Mouse (Mus musculus) granulocyte monocyte progenitor cell, adult 5-6 weeks (primary cell): ENCODE measurements around the gene Spata33. TPM values are rescaled to one million over a fixed set of nuclear protein-coding genes. Genes with fewer than 3 reads are reported as not detected.
"Not testable (repeated sequence)": the region's sequence is repeated elsewhere in the genome, so short reads cannot be mapped to it uniquely, and the experiment has no call there.

ENCODE experiments used
- ATAC-seq: replicated peaks from 2 replicates; pipeline ENCODE4 v1.8.0; 2016; ENCODE audit warnings: mild to moderate bottlenecking, moderate TSS enrichment, inconsistent platforms; ENCODE audit not compliant: poor library complexity, severe bottlenecking
- total RNA-seq, 2 experiments: library from RNA; stranded (forward) in 1 of 2; stranded (reverse) in 1 of 2; fragments of 200-712, 200-1000 nt in 1 of 2; fragments of >200 nt in 1 of 2; fragmentation: Nextera tagmentation in 1 of 2; gene quantifications; 2 replicates each; pipeline ENCODE4 v1.2.3; 2014 to 2017

Gene Spata33
- total RNA-seq (2014; fragmentation: Nextera tagmentation) (0.51 and 0.80 TPM in 2 replicates), total RNA-seq (2017) (0.36 and 0.39 TPM in 2 replicates)

DNA sequence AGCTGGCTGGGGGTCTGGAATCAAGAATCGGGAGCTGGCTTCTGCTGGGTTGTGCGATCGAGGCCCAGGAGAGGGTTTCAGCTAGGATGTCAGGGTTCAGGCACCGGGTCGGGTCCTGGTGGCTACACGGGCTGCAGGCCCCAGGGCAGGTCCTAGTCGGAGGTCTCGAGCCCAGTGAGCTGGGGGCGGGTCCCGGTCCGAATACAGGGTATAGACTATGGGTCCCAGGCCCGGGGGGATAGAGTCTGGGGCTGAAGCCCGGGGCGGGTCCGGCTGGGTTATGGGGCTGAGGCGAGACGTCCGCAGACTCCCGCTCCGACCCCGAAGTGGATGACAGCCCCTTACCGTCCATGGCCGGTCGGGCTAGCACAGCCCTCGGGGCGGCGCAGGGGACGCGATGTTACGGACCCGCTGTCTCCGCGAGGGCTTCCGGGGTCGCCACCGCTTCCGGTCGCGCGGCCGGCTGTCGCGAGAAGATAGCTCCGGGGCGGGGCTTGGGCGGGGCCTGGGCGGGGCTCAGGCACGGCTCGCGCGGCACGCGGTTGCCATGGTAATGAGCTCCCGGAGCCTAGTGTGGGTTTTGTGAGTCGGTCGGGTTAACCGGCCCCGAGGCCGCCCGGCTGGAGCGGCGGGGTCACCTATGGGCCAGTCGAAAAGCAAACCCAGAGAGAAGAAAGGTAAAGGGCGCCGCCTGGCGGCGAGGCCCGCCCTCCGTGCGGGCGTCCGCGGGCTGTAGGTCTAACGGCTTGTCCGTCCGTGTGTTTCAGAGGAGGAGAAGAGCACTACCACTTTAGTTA lies at the start of gene Spata33, which contains the start of gene Chmp1a:
TSS of gene Spata33 (plus strand) at position 512 of the 797 bp plus-strand sequence.
TSS of gene Chmp1a (minus strand) at position 443 of the 797 bp plus-strand sequence.
- ATAC-seq = peak; percentile 92

DNA sequence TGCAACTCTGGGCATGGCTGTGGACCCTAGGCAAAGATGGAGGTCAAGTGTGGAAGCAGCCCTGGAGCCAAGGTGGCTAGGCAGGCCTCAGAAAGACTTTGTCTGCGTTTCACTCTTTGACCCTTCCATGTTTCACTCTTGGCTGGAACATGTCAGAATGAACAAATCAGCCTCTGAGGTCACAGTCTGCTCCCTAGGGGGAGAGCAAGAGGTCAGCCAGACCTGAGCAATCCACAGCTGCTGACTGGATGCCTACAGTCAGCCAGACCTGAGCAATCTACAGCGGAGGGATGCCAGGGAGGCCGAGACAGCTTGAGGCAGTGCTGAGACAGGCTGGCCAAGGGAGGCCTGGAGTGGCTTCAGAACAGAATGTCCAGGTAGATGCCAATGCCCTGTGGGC lies 31.2 kb upstream of the Spata33 start:
- no peak for ATAC-seq

GRCm38 (mm10) chr8:123185566-123186409 lies 26.8 kb upstream of the Spata33 start, which contains the start of gene Dpep1:
Dpep1 (plus strand) TSS chr8:123186242.
- no peak for ATAC-seq

DNA sequence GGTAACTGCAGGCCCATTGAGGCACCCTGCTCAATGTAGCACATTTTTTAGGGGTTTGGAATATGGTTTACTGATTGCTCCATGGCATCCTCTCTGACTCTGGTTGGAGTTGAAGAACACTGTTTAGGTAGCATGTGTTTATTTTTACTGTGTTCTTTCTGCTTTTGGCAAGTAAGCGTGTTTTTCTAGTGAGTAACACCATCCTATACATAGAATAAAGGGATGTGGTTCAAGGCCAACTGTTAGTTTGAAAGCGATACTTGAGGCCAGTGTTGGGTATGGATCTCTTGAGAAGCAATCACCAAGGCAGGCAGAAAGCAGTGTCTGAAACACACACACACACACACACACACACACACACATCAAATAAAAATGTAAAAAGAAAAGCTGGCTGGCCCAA lies 24.6 kb upstream of the Spata33 start:
- ATAC-seq = no peak

DNA sequence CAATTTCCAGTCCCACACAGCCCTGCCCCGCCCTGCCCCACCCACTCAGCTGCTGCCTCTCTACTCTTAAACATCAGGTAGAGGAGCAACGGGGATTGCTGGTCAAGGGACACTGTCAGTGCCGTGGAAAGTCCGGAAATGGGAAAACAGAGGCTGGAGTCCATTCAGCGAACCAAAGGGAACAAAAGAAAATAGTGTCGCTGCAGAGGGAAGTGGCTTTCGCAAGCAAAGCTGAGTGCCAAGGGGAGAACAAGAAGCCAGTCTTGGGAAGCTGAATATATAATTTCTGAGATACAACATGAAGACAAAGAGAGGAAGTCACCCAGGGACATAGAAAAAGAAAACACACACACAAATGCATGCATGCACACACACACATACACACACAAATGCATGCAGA lies 23.8 kb upstream of the Spata33 start:
- no peak for ATAC-seq

DNA sequence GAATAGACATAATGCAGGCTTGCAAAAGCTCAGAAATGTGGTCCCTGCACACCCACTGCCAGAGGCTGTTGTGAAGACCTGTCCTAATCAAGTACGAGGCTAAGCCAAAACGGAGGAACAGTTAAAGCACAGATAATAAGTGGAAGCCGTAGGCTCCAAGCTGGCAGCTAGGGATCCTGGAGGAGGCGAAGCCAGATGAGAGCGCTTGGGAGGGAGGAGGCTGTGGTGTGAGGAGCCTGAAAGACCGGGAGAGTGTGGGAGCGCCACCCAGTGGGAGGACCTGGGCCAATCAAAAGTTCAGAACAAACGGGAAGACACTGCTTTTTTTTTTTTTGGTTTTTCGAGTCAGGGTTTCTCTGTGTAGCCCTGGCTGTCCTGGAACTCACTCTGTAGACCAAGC lies 22.0 kb upstream of the Spata33 start:
- ATAC-seq = peak; percentile 88

DNA sequence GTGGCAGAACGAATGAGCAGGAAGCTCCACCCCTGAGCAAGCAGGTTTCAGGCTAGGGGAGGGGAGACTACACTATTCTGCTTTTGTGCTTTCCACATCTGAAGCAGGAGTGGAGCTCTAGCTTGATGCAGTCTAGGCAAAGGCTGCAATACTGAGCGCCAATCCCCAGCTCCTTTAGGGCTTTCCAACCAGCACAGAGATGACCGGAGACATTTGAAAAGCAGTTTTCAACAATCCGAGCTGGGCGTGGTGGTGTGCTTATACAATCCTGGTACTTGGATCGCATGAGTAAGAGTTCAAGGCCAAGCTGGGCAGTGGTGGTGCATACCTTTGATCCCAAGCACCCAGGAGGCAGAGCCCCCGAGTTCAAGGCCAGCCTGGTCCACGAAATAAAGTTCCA lies 20.7 kb upstream of the Spata33 start:
- no peak for ATAC-seq

DNA sequence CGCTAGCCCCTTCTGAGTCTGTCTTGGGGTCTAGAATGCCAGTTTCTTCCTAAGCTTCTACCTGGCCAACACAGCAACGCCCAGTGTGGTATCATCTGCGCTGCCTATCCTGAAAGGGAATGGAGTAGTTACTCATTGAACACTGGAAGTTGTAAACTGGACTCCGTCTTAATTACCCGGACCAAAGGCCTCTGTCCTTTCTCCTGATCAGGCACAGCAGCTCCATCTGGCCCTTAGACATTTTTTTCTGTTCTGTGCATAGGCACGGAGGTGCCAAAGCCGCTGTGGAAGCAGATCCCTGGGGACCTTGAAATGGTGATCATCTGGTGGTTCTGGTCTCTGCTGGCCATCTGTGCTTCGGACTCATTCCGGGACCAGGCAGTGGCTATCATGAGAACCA lies 18.9 kb upstream of the Spata33 start:
- ATAC-seq = no peak

- not testable (repeated sequence) for ATAC-seq
These were observed 15.6 kb upstream of the Spata33 start for GRCm38 (mm10) chr8:123197016-123197415.

- ATAC-seq = no peak
These were observed 12.8 kb upstream of the Spata33 start for GRCm38 (mm10) chr8:123199864-123200263.

GRCm38 (mm10) chr8:123202288-123202687 lies 10.3 kb upstream of the Spata33 start:
- peak; percentile 62 for ATAC-seq

- ATAC-seq = peak; percentile 31; the same call in 1 of the 2 replicates
These were observed 9.1 kb upstream of the Spata33 start for GRCm38 (mm10) chr8:123203571-123203970.

- no peak for ATAC-seq
These were observed 756 bp upstream of the Spata33 start for GRCm38 (mm10) chr8:123211876-123212275.

- ATAC-seq = peak; percentile 5; the same call in 1 of the 2 replicates
These were observed 613 bp downstream of the Spata33 start for GRCm38 (mm10) chr8:123213118-123213772.

GRCm38 (mm10) chr8:123215430-123215829 lies 2.8 kb downstream of the Spata33 start:
- no peak for ATAC-seq

DNA sequence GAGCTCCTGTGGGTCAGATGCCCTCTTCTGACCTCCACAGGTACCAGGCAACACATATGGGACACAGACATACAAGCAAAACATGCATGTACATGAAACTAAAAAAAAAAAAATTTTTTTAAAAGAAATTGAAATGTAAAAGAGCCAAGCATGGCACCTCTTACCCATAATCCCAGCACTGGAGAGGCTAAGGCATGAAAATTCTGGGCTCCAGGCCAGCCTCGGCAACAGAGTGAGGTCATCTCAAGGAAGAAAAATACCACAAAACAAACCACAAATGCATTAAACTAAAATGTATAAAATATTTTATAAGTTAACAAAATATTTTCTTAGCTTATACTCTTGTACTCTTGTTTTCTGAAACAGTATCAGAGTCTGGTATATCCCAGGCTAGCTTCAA lies 8.3 kb downstream of the Spata33 start:
- no peak for ATAC-seq

DNA sequence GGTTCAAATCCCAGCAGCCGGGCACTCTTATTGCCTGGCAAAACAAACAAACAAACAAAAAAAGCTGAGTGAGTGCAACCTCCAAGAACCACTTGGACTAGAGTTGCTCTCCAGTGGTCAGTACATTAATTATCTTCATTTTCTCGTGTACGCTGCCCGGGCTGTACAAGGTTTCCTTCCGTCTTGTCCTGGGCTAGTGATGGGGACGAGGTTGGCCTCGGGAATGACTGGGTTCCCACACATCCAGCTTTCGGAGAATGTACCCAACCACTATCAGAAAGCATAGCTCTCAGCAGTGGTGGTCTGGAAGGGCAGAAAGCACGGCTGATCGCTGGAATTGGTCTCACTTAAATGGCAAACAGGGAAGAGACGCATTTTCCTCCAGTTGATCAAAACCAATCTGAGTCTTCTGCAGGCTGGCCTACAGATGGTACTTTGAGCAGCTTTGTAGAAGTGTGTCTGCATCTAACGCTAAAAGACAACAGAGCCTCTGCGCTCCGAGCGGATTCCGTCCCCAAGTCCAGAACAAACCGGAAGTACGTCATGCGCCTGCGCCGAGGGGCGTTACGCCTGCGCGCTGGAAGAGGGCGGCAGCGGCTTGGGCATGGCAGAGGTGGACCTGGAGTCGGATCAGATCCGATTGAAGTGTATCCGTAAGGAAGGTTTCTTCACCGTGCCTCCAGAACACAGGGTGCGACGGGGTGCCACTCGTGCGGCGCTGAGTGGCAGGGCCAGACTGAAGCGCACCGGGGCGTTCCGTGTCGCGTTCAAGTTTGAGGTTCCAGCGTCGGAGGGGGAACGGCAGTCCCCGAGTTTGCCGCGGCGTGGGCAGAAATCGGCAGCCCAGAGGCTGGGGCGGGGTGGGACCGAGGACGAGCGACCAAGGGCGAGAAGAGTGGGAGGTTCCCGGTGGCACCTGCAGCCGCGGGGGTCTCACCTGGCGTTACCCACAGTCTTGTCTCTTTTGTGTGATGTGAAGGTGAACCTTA lies 11.9 kb downstream of the Spata33 start, which contains the start of gene Cdk10:
TSS of gene Cdk10 (plus strand) at position 565 of the 989 bp plus-strand sequence.
- peak; percentile 94 for ATAC-seq

DNA sequence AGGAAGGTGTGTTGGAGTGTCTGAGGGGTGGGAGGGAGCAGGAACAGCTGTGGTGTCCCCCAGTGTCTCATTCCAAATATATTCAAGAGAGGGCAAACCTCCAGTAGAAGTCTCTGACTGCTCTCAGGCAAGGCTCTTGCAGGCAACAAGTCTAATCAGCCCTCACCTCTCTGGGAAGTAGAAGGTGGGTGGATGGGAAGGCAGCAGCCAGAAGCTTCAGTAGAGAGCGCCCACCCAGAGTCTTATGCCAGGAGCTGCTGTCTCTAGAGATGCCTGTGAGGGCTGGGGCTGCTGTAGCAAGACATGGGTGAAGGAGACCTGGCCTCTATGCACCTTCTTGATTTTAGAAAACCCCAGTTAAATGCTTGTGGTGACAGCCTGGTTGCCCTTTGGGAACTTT lies 15.8 kb downstream of the Spata33 start:
- ATAC-seq = no peak

DNA sequence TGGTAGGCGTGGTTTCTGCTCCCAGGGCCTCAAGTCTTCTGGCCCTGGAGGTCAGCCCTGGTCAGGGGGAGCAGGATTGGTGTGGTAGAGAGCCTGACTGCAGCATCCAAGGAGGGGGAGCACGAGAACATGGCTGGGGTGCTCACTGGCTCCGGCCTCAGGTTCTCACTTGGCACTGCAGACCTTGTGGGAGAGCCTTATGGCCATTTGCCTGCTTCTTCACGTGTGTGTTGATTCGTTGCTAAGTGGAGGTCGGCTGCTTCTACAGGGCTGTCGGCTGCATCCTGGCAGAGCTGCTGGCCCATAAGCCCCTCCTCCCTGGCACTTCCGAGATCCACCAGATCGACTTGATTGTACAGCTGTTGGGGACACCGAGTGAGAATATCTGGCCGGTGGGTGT lies 17.7 kb downstream of the Spata33 start:
- not testable (repeated sequence) for ATAC-seq
